Mouse (Mus musculus) lung, adult 18-20 months (tissue): Measurements from ENCODE around the gene Nalcn.
"Not testable (repeated sequence)": the region's sequence is repeated elsewhere in the genome, so short reads cannot be mapped to it uniquely, and the experiment has no call there.

Experiments
- DNase-seq, 2 experiments: peaks; one replicate each; pipeline ENCODE4 v3.0.0; 2022; ENCODE audit warnings: mixed read lengths in 2 of 2

The Nalcn gene

GRCm38 (mm10) chr14:123626501-123627179 lies at the start of gene Nalcn:
Gene Nalcn, minus strand, starts transcription at chr14:123627144.
- DNase-seq, result no peak

GRCm38 (mm10) chr14:123671076-123671475 lies 44.1 kb upstream of the Nalcn start:
- DNase-seq, result not testable (repeated sequence)

GRCm38 (mm10) chr14:123664451-123664850 lies 37.5 kb upstream of the Nalcn start:
- DNase-seq, result no peak

DNA sequence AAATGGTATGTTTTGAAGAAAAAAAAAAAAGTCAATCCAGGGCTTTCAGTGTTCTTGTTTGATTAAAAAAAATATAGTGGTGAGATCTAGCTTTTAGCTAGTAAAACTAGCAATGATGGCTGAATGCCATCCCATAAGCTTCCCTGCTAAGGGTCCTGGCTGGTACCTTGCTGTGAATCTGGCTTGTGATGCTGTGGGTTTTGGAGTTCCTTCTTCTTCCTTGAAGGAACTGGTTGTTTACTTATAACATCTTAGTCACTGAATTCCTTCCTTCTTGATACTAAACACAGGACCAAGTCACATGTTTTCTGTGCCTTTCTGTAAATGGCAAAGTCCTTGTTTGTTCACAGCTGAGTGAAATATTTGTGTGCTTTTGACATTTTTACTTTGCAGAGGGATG lies 36.3 kb upstream of the Nalcn start:
- no peak for DNase-seq

GRCm38 (mm10) chr14:123662386-123662785 lies 35.4 kb upstream of the Nalcn start:
- DNase-seq, result no peak

- DNase-seq, result peak; percentile 4 to 9
These were observed 34.1 kb upstream of the Nalcn start for GRCm38 (mm10) chr14:123661091-123661491.

- DNase-seq, result no peak
These were observed 33.0 kb upstream of the Nalcn start, which contains the start of gene Itgbl1 for GRCm38 (mm10) chr14:123659921-123660385. Gene Itgbl1, plus strand, starts transcription at chr14:123659971.

DNA sequence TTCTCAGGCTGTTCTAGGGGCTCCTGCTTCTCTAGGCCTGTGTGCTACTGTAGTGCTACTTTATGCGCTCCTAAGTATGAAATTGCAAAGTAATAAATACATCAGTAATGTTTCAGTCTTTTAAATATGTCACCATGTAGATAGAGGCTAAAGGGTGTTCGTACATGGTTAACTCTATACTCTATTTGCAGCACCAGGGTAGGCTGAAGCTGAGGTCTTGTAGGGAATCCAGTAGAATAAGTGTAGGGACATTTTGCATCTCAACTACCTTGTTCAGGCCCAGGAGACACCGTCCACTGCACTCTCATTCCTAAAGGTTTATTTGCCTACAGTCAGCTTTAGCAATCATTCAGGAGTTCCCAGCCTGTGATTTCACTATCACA lies 227 bp upstream of the Nalcn start:
- DNase-seq, result no peak

DNA sequence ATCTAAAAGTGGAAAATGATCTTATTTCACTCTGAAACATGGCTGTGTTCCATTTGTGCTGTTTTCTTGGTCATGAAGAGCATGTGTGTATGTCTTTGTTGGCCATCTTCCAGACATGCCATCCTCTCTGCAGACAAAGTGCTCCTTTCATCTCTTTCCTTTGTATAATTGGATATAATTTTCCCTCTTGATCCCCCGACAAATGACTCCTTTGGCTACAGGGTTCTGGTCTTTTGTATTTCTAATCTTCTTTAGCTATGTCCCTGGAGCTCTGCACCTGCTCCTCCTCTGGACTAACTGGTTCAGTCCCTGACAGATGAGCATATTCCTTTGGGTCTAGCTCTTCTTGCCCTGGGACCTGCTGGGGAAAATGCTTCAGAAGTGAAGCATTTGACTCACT lies 4.0 kb downstream of the Nalcn start:
- no peak for DNase-seq

DNA sequence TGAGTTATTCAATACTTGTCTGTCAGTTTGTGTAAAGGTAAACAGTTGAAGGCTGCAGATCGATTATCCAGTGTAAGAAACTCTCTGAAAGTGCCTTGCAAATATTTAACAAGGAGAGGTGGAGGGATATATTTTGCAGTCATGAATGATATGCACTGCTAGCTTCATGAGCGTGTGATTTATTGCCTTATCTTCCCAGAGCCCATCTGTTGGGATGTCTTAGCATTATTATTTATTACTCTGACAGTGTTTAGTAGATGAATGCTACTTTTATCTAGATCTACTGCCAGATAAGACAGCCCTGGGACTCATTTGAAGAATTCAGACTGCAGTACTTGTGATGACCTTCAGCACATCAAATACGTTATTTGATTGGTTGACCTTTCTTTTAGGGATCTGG lies 31.7 kb downstream of the Nalcn start:
- no peak for DNase-seq

GRCm38 (mm10) chr14:123587412-123587811 lies 39.5 kb downstream of the Nalcn start:
- no peak for DNase-seq

DNA sequence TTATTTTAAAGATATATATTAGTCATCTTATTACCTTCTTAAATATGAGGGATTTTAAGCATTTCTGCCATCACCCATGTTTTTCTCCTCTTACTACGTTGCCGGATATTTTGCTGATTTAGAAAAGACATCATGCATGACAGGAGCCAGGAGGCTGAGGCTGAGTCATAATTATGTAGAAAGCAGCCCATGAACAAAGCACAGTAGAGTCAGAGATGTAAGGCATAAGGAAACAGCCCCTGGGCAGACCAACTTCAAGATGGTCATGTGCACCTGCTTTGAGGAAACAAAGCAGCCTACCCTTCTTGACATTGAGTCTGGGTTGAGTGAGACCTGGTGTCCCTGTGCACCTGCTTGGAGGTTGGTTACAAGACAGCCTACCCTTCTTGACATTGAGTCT lies 44.5 kb downstream of the Nalcn start:
- no peak for DNase-seq

DNA sequence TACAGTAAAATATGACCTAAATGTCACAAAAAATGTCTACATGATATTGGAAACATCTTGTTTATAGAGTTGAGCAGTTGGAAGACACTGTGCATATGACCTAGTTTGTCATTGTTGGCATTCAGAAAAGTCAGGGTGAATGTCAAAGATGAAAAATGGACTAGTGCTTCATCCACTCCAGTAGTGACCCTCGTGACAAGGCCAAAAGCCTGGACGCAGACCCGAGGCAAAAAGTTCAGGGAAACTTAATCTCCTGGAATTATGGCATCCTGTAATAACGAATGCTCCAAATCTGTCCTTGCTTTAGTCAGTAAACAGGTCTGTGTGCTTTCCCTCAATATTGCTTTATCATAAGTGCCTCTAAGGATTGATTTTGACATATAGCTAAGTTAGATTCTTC lies 51.6 kb downstream of the Nalcn start:
- no peak for DNase-seq

- no peak for DNase-seq
These were observed 52.0 kb downstream of the Nalcn start for GRCm38 (mm10) chr14:123574936-123575335.

GRCm38 (mm10) chr14:123566599-123566998 lies 60.3 kb downstream of the Nalcn start:
- DNase-seq, result no peak

- DNase-seq, result no peak
These were observed 71.4 kb downstream of the Nalcn start for GRCm38 (mm10) chr14:123555533-123555932.

DNA sequence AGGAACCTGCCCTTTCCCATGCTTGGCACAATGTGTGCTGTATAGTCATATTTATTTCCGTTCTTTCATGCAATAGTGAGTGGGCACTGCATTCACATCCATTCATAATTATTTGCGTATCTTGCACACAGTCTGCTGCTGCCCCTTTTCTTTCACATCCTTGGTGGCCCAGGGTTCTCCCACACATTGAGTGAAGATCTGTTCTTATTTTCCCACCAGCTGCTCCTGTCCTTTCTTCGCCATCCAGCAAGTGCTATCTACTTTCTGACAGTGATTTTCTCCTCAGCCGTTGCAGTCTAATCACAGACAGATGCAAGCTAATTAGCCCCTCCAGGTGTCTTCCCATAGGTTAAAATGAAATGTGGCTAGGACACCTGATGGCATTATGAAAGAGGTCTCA lies 72.0 kb downstream of the Nalcn start:
- no peak for DNase-seq

- no peak for DNase-seq
These were observed 84.6 kb downstream of the Nalcn start for GRCm38 (mm10) chr14:123542362-123542761.

DNA sequence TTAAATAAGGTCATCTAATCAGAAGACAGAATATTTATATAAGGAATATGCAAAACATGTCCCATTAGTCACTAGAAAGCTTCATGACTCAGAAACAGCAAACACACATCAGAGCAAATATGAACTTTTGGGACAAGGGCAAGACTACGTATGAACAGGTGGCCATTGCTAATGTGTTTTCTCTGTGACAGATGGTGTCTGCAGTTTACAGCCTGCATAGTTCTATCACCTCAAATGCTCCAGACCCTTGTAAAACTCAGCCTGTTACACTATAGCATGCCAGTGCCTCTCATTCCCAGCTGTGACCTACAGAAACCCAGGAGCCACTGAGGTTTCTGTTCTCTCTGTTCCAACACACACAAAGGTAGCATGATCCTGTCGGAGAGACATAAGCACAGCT lies 91.3 kb downstream of the Nalcn start:
- no peak for DNase-seq

- no peak for DNase-seq
These were observed 93.9 kb downstream of the Nalcn start for GRCm38 (mm10) chr14:123533000-123533399.

DNA sequence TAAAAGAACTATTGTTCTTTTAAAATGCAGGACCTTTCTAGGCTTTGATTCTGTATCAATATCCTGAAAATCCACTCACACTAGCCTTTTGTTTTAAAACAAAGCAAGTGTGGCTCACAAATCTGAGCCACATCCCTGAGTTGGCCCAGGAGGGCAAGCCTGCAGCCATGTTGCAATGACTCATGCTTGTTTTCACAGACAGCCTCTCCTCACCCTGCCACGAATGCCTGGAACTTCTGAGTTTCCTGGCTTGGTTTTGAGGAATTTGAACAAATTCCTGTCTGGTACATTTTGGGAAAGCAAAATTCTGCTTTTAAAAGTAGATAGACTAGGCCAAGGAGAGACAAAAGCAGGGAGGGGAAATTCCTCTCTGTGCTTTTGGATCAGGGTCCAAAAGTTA lies 95.7 kb downstream of the Nalcn start:
- peak; percentile 10 to 26 for DNase-seq

DNA sequence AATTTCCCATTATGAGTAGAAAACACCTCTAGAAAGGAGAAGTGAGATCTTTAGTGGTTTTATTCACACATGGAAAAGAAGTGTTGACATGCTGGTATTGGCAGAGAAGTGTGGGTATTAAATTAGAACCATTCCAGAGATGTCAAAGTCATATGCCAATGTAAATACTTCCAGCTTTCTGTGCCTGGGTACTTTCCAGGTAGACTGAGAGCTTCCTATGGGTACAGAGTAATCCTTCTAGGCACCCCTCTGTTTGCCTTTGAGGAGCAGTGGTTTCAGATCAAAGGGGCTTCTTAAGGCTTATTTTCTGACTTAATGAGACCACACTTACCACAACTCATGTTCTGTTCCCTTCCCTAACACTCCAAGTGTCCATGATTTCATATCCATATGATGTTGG lies 97.8 kb downstream of the Nalcn start:
- no peak for DNase-seq

DNA sequence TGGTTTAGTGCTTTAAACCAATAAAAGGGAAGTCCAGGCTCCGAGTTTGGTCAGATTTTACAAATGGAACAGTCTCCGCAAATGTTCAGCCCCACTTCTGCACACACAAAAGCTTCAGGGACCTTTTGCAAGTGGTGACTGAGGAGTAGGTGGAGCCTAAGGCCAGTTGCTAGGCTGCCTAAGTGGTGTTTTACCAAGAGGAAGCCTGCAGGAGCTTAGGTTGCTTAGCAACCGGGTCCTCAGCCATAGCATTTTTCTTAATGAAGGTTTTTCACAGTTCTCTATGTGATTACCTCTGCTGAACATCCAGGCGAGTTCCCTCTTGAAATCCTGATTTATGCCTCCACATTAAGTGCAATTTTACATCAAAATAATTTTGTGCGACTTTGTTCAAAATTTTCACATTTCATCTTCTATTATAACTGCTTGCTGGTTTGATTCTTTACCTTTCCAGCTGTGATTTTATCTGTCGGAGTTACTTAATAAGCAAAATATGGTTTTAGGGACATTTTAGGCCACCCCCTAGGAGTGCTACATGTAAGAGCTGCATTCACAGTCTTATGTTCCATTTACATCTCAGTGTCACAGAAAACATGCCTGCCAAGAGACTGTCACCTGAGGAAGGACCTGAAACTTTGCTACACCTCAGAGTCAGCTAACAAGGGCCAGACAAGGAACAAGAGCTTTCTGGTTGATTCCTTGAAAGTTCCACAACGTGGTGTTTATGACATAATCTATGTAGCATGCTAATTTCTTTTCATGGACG lies 113.4 kb downstream of the Nalcn start:
- DNase-seq, result no peak

GRCm38 (mm10) chr14:123512923-123513322 lies 114.0 kb downstream of the Nalcn start:
- no peak for DNase-seq
